Mouse (Mus musculus) lung, embryonic 14.5 days (tissue): ENCODE data around the gene Prkn. TPM values are rescaled to one million over a fixed set of nuclear protein-coding genes. Genes with fewer than 3 reads are reported as not detected.
A peak's percentile ranks its signal among the peaks of the same experiment; 100 is the strongest.

Source experiments
- ATAC-seq: fragments of 200-750 bp; cut with Nextera tagmentation; 2 replicates; pipeline ENCODE4 v1.8.0; 2017; ENCODE audit warnings: mild to moderate bottlenecking, moderate TSS enrichment, moderate library complexity; ENCODE audit not compliant: insufficient read depth
- DNase-seq: peaks from one replicate; pipeline ENCODE4 v3.0.0-alpha.2; 2015
- H3K27ac ChIP-seq: fragments of 300-500 bp; sonication (generic); 2 replicates; pipeline ENCODE4 v1.5.1; 2014; ENCODE audit warnings: low read depth, mild to moderate bottlenecking, moderate library complexity
- H3K27me3 ChIP-seq: fragments of 300-500 bp; sonication (generic); 2 replicates; pipeline ENCODE4 v1.6.1; 2014; ENCODE audit warnings: low read length, control low read depth; ENCODE audit not compliant: insufficient read depth
- H3K36me3 ChIP-seq: fragments of 300-500 bp; sonication (generic); 2 replicates; pipeline ENCODE4 v1.6.1; 2014; ENCODE audit warnings: control low read depth; ENCODE audit not compliant: insufficient read depth
- H3K4me1 ChIP-seq: fragments of 300-500 bp; sonication (generic); 2 replicates; pipeline ENCODE4 v1.6.1; 2014; ENCODE audit warnings: antibody characterized with exemption, control low read depth; ENCODE audit not compliant: insufficient read depth
- H3K4me2 ChIP-seq: fragments of 300-500 bp; sonication (generic); 2 replicates; pipeline ENCODE4 v1.6.1; 2014; ENCODE audit warnings: mild to moderate bottlenecking
- H3K4me3 ChIP-seq: fragments of 300-500 bp; sonication (generic); 2 replicates; pipeline ENCODE4 v1.5.1; 2014; ENCODE audit warnings: low read depth, low read length
- H3K9ac ChIP-seq: fragments of 300-500 bp; sonication (generic); 2 replicates; pipeline ENCODE4 v1.6.1; 2014
- H3K9me3 ChIP-seq: fragments of 300-500 bp; sonication (generic); 2 replicates; pipeline ENCODE4 v1.6.1; 2016; ENCODE audit warnings: low read depth, low read length, control low read depth
- CTCF ChIP-seq: IDR thresholded peaks from 2 replicates; pipeline ENCODE4 v1.5.1; 2016; ENCODE audit warnings: antibody characterized with exemption, low read depth
- WGBS: fragments of 180-500 bp; shearing (Covaris S2); extraction: QIAGEN DNeasy Blood & Tissue Kit; methylation state at CpG from one replicate; pipeline ENCODE4 v1.1.7; 2014; 5-methylcytosine and 5-hydroxymethylcytosine counted together
- polyA plus RNA-seq: library from polyadenylated mRNA; unstranded; fragments of >200 nt; fragmentation: Nextera tagmentation; extraction: Ambion mirVana; gene quantifications from 2 replicates; pipeline ENCODE4 v1.2.1, GENCODE M21; 2014

Prkn gene
- polyA plus RNA-seq, 1 experiment from 2014 or later: 1.0 TPM

DNA sequence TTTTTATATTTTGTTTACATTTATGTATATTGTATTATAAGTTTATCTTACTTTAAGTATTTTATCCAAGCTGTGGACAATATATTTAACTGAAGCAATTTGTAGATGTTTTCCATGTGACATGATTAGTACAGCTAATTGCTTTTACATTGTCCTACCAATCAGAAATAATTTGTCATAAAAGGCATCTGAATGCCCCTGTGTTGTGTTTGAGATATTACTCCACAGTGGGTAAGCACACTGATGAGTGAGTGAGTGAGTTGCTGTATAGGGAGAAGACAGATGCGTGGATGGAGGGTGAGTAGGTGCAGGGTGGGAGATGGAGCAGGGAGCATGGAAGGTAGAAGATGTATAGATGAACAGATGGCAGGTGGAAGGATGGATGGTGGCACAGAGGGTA lies 218.8 kb downstream of the Prkn start:
- DNase-seq (no peak), ATAC-seq (no peak)
- no peak overlapping the region for H3K4me3 ChIP-seq
- no peaks in the 10 kb centered on the region for H3K9me3 ChIP-seq
- no peaks in the 10 kb centered on the region for H3K4me1 ChIP-seq
- no peak overlapping the region for H3K9ac ChIP-seq
- no peaks in the 10 kb centered on the region for H3K27me3 ChIP-seq
- 68% methylated on average over 1 of the region's 1 CpGs for WGBS
- no peak overlapping the region for H3K4me2 ChIP-seq
- no peak overlapping the region for H3K27ac ChIP-seq
- TF ChIP-seq CTCF: no peak
- H3K36me3 ChIP-seq: no peaks in the 10 kb centered on the region

DNA sequence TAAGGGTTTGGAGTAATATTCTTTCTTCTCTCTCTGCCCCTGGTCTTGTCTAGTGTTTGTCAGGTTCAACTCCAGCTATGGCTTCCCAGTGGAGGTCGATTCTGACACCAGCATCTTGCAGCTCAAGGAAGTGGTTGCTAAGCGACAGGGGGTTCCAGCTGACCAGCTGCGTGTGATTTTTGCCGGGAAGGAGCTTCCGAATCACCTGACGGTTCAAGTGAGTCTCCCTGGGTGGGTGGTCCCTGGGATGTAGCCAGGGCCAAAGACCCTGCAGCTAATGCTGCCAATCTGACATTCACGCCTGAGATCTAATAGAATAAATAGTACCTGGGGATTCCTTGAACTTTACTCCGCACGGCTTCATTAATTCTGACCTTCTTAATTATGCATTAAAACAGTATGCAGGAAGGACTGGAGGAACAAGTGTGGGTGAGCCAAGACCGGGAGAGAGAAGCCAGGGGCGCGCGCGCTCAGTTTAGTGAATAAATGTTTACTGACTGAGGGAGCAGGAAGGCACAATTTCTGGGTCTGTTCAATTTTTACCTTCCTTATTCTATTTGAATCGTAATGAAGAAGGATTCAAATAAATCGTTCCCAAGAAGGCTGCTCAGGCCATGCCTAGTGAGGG lies 227.0 kb downstream of the Prkn start:
- WGBS: 7% methylated on average over 16 of the region's 16 CpGs
- Histone ChIP-seq H3K9ac (no peak overlapping the region), H3K27me3 (no peaks in the 10 kb centered on the region), H3K4me3 (no peak overlapping the region), H3K4me1 (no peaks in the 10 kb centered on the region), H3K4me2 (peak overlapping the region; percentile 46), H3K27ac (no peak overlapping the region), H3K9me3 (no peaks in the 10 kb centered on the region), H3K36me3 (no peaks in the 10 kb centered on the region)
- no peak for DNase-seq
- no peak for TF ChIP-seq CTCF
- ATAC-seq: peak; percentile 31; the same call in 1 of the 2 replicates

DNA sequence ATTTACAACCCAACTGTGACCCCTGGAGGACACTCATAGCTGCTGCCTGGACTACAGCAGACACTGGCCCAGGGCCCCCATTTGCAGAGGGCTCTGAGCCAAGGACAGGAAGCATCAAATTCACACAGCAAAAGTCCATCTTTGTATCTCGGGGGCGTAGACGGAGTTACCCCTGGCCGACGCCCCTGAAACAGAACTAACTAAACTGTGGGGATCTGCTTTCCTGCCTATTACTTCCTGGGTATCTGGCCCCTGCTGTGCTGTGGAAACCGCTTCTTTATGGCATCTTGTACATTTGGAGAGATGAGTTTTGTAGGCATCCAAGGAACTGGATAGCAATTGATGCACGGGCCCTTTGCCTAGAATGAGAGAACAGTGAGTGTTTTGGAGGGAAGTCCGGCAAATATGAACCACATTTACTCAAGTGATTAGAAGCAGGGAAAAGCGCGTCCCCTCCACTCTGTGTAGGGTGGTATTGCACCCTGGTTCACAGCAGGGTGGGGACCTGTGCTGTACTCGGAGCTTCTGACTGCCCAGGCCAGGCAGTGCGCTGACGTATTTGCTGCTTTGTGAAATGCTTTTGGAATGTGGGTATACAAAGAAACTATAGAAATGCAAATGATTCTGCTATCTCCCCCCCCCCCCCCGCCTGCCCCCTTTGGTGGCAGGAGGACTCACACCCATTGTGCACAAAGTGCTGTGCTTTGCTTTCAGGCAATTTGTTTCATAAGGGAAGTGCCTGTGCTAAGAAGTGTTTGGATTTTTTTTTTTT lies 227.7 kb downstream of the Prkn start:
- H3K4me1 ChIP-seq: no peaks in the 10 kb centered on the region
- H3K27me3 ChIP-seq: no peaks in the 10 kb centered on the region
- 16% methylated on average over 14 of the region's 14 CpGs for WGBS
- no peaks in the 10 kb centered on the region for H3K36me3 ChIP-seq
- peak; percentile 75 for TF ChIP-seq CTCF
- peak overlapping the region; percentile 46 for H3K4me2 ChIP-seq
- DNase-seq (peak; percentile 85), ATAC-seq (peak; percentile 96)
- no peak overlapping the region for H3K4me3 ChIP-seq
- no peak overlapping the region; the same call in 1 of the 2 replicates for H3K9ac ChIP-seq
- no peak overlapping the region for H3K27ac ChIP-seq
- no peaks in the 10 kb centered on the region for H3K9me3 ChIP-seq

DNA sequence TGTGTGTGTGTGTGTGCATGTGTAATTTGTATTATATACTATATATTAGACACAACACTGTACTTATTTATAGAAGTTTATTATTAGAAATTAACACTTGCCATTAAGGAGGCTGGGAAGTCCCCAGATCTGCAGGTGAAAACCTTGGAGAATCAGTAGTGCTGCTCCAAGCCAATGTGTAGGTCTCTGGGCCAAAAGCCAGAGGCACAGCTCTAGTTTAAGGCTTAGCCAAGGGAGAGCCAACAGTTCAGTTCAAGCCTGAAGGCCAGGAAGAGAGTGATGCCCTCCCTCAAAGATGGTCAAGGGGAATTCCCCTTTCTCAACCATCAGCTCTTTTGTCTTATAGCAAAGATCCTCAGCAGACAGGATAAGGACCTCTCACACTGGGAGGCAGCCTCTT lies 230.8 kb downstream of the Prkn start:
- H3K27ac ChIP-seq: no peak overlapping the region
- H3K9me3 ChIP-seq: no peaks in the 10 kb centered on the region
- TF ChIP-seq CTCF: no peak
- DNase-seq (no peak), ATAC-seq (no peak)
- H3K4me3 ChIP-seq: no peak overlapping the region
- no peaks in the 10 kb centered on the region for H3K4me1 ChIP-seq
- H3K4me2 ChIP-seq: no peak overlapping the region
- no peaks in the 10 kb centered on the region for H3K27me3 ChIP-seq
- H3K36me3 ChIP-seq: no peaks in the 10 kb centered on the region
- no peak overlapping the region for H3K9ac ChIP-seq

DNA sequence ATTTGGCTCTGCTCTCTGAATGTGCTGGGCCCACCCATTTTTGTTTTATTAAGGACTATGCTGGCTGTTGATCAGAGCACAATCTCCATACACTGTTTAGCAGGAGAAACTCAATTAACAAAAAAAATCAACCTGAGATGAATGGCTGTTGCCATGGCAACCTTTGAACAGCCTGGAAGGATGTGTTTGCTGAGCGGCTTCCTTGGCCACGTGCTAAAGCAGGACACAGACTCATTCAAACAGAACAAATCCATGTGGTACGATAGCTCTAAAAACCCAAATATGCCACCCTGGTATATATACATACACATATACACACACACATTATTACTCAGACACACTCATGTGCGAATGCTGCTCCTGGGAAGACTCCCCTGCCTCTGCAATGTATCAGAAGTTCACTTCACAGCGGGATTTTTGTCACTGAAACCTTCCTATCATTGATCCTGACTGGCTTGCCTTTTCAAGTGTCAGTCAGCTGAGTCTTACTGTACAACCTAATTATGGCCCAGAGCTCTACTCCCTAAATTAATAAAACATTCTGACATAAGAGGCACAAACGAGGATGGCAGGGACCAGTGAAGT lies 236.2 kb downstream of the Prkn start:
- peak; percentile 55 for DNase-seq
- ATAC-seq: no peak
- no peak for TF ChIP-seq CTCF
- WGBS: 47% methylated on average over 6 of the region's 6 CpGs
- Histone ChIP-seq H3K4me1 (no peaks in the 10 kb centered on the region), H3K9me3 (no peaks in the 10 kb centered on the region), H3K4me3 (no peak overlapping the region), H3K27ac (no peak overlapping the region), H3K4me2 (no peak overlapping the region), H3K27me3 (no peaks in the 10 kb centered on the region), H3K36me3 (no peaks in the 10 kb centered on the region), H3K9ac (no peak overlapping the region)

DNA sequence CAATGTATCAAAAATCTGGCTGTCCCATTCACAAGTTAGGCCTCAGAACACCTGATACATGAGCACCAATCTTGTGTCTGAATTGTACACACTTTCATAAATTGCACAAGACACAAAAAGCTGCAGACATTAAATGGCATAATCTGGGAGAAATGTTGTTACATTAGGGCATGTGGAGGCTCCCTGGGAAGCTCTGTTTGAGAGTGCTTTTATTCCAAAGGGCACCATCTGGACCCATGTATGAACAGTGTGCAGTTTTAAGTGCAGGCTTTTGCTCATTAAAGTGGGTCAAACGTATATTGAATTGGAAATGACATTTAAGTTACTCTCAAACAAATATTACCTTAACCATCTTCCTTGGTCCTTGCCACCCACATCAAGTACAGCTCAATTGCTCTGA lies 246.3 kb downstream of the Prkn start:
- WGBS: 48% methylated on average over 1 of the region's 1 CpGs
- TF ChIP-seq CTCF: no peak
- H3K27ac ChIP-seq: no peak overlapping the region
- no peak overlapping the region for H3K9ac ChIP-seq
- H3K4me1 ChIP-seq: no peaks in the 10 kb centered on the region; the same call in 1 of the 2 replicates
- no peak overlapping the region for H3K4me3 ChIP-seq
- no peak overlapping the region for H3K4me2 ChIP-seq
- no peaks in the 10 kb centered on the region for H3K36me3 ChIP-seq
- no peak for DNase-seq
- H3K27me3 ChIP-seq: no peaks in the 10 kb centered on the region
- ATAC-seq: no peak
- H3K9me3 ChIP-seq: no peaks in the 10 kb centered on the region

DNA sequence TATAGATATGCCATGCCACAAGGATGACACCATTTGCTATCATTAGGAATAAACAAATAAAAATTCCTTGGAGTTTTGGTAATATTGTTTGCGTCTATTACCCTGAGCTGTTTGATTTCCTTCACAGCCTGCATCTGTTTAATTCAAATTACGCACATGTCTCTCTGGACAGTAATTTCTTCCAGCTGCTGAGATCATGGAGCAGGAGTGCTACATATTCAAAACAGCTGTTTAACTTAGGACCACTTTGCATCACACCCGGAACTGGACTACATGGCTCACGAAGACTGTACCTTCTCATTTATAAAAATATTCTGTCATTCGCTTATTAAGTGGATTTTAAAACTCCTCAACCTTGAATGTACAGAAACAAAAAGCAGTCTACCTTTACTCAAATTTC lies 246.9 kb downstream of the Prkn start:
- DNase-seq: peak; percentile 84

More for the DNA sequence above, 246.9 kb downstream of the Prkn start:
- no peak overlapping the region for H3K4me3 ChIP-seq
- no peaks in the 10 kb centered on the region for H3K27me3 ChIP-seq
- WGBS: 41% methylated on average over 5 of the region's 5 CpGs
- H3K4me1 ChIP-seq: no peaks in the 10 kb centered on the region; the same call in 1 of the 2 replicates
- no peaks in the 10 kb centered on the region for H3K36me3 ChIP-seq
- H3K9me3 ChIP-seq: no peaks in the 10 kb centered on the region
- no peak for TF ChIP-seq CTCF
- ATAC-seq: peak; percentile 76; the same call in 1 of the 2 replicates
- H3K9ac ChIP-seq: no peak overlapping the region
- no peak overlapping the region for H3K27ac ChIP-seq
- H3K4me2 ChIP-seq: no peak overlapping the region
